Mouse (Mus musculus) lung, postnatal 4 days (tissue): ENCODE measurements around the gene Dner.
A peak's percentile ranks its signal among the peaks of the same experiment; 100 is the strongest.
"Not testable (repeated sequence)": the region's sequence is repeated elsewhere in the genome, so short reads cannot be mapped to it uniquely, and the experiment has no call there.

Experiments
- DNase-seq, 2 experiments: peaks; one replicate each; pipeline ENCODE4 v3.0.0; 2021

Dner gene

GRCm38 (mm10) chr1:84390961-84391360, 305.1 kb downstream of the Dner start:
- DNase-seq = no peak

GRCm38 (mm10) chr1:84387616-84388015, 308.4 kb downstream of the Dner start:
- DNase-seq = no peak

- DNase-seq = no peak
Measured at GRCm38 (mm10) chr1:84386481-84387146, 309.4 kb downstream of the Dner start.

GRCm38 (mm10) chr1:84382709-84383108, 313.3 kb downstream of the Dner start:
- DNase-seq = no peak

GRCm38 (mm10) chr1:84382064-84382463, 314.0 kb downstream of the Dner start:
- DNase-seq = no peak

GRCm38 (mm10) chr1:84380895-84381294, 315.1 kb downstream of the Dner start:
- DNase-seq = no peak

GRCm38 (mm10) chr1:84367733-84368132, 328.3 kb downstream of the Dner start:
- no peak for DNase-seq

- DNase-seq = no peak
Measured at GRCm38 (mm10) chr1:84366553-84366952, 329.5 kb downstream of the Dner start.

- no peak for DNase-seq
Measured at GRCm38 (mm10) chr1:84363967-84364366, 332.1 kb downstream of the Dner start, which contains the start of gene Pid1. TSS of gene Pid1 (minus strand) at chr1:84364180.

GRCm38 (mm10) chr1:84362709-84363617, 333.1 kb downstream of the Dner start:
- DNase-seq = no peak

- no peak for DNase-seq
Measured at GRCm38 (mm10) chr1:84362209-84362608, 333.8 kb downstream of the Dner start.

- no peak for DNase-seq
Measured at GRCm38 (mm10) chr1:84361389-84361788, 334.6 kb downstream of the Dner start.

- peak; percentile 25 to 44 for DNase-seq
Measured at GRCm38 (mm10) chr1:84359611-84360500, 336.2 kb downstream of the Dner start.

GRCm38 (mm10) chr1:84357216-84357615, 338.8 kb downstream of the Dner start:
- no peak for DNase-seq

- peak in 1 of 2 experiments; percentile 9 for DNase-seq
Measured at GRCm38 (mm10) chr1:84350262-84350661, 345.8 kb downstream of the Dner start.

- no peak for DNase-seq
Measured at GRCm38 (mm10) chr1:84347796-84348476, 348.1 kb downstream of the Dner start.

- DNase-seq = not testable (repeated sequence)
Measured at GRCm38 (mm10) chr1:84332797-84333196, 363.2 kb downstream of the Dner start.

GRCm38 (mm10) chr1:84331861-84332260, 364.2 kb downstream of the Dner start:
- not testable (repeated sequence) for DNase-seq

GRCm38 (mm10) chr1:84325309-84325708, 370.7 kb downstream of the Dner start:
- no peak for DNase-seq

GRCm38 (mm10) chr1:84321327-84321726, 374.7 kb downstream of the Dner start:
- DNase-seq = no peak
